Mouse (Mus musculus): ENCODE measurements at regions not wholly inside any gene's neighbourhood (a gene's known extent, or its start where the extent isn't known, plus 50 kb on each side); places are given as distances from the start of the nearest gene placed in this dataset.

- DNase-seq (ENCODE audit: low spot score) = no peak
Measured at GRCm38 (mm10) chr3:137795754-137796315, 68.5 kb upstream of the H2afz start.

- no peak for DNase-seq (ENCODE audit: low spot score)
Measured at GRCm38 (mm10) chr3:137798769-137799168, 65.5 kb upstream of the H2afz start.

- no peak for DNase-seq (ENCODE audit: low spot score)
Measured at GRCm38 (mm10) chr3:137801402-137802020, 62.8 kb upstream of the H2afz start.

GRCm38 (mm10) chr3:137807423-137807822 is 56.9 kb upstream of the H2afz start:
- DNase-seq (ENCODE audit: low spot score) = no peak

- no peak for DNase-seq (ENCODE audit: low spot score)
Measured at GRCm38 (mm10) chr3:137807913-137808684, 56.2 kb upstream of the H2afz start.

GRCm38 (mm10) chr3:137810123-137810522 is 54.2 kb upstream of the H2afz start:
- no peak for DNase-seq (ENCODE audit: low spot score)

All from ovary, postnatal 36 days (tissue).